Mouse (Mus musculus) forebrain, embryonic 12.5 days (tissue): ENCODE data around the gene Atrnl1. TPM values are rescaled to one million over a fixed set of nuclear protein-coding genes. Genes with fewer than 3 reads are reported as not detected.

Experiments used
- ATAC-seq: fragments of 200-750 bp; cut with Nextera tagmentation; 2 replicates; pipeline ENCODE4 v1.8.0; 2017; ENCODE audit warnings: moderate TSS enrichment; ENCODE audit not compliant: low FRiP score
- H3K27ac ChIP-seq: fragments of 300-500 bp; sonication (generic); 2 replicates; pipeline ENCODE4 v1.5.1; 2016; ENCODE audit warnings: mild to moderate bottlenecking
- H3K27me3 ChIP-seq: fragments of 300-500 bp; sonication (generic); 2 replicates; pipeline ENCODE4 v1.6.1; 2016; ENCODE audit warnings: mild to moderate bottlenecking
- H3K36me3 ChIP-seq: fragments of 300-500 bp; sonication (generic); replicated peaks from 2 replicates; pipeline ENCODE4 v1.6.1; 2016; ENCODE audit warnings: mild to moderate bottlenecking
- H3K4me1 ChIP-seq: fragments of 300-500 bp; sonication (generic); 2 replicates; pipeline ENCODE4 v1.6.1; 2016
- H3K4me2 ChIP-seq: fragments of 300-500 bp; sonication (generic); 2 replicates; pipeline ENCODE4 v1.6.1; 2016; ENCODE audit warnings: mild to moderate bottlenecking, moderate library complexity
- H3K4me3 ChIP-seq: fragments of 300-500 bp; sonication (generic); replicated peaks from 2 replicates; pipeline ENCODE4 v1.5.1; 2016; ENCODE audit warnings: mild to moderate bottlenecking
- H3K9ac ChIP-seq: fragments of 300-500 bp; sonication (generic); 2 replicates; pipeline ENCODE4 v1.6.1; 2016; ENCODE audit warnings: mild to moderate bottlenecking
- H3K9me3 ChIP-seq: fragments of 300-500 bp; sonication (generic); 2 replicates; pipeline ENCODE4 v1.6.1; 2016
- WGBS: fragments of 180-500 bp; shearing (Covaris S2); methylation state at CpG from one replicate; pipeline ENCODE4 v1.1.7; 2016; 5-methylcytosine and 5-hydroxymethylcytosine counted together
- polyA plus RNA-seq: library from polyadenylated mRNA; unstranded; fragments of >200 nt; fragmentation: Nextera tagmentation; extraction: Ambion mirVana; gene quantifications from 2 replicates; pipeline ENCODE4 v1.2.1, GENCODE M21; 2016

Atrnl1 gene
- polyA plus RNA-seq, 1 experiment from 2014 or later: 7.8 TPM

GRCm38 (mm10) chr19:57943308-57943707 lies 332.5 kb downstream of the Atrnl1 start:
- no peak for ATAC-seq
- Histone ChIP-seq H3K9me3 (no peaks in the 10 kb centered on the region), H3K27ac (no peak overlapping the region), H3K4me3 (no peak overlapping the region), H3K36me3 (no peaks in the 10 kb centered on the region), H3K27me3 (no peaks in the 10 kb centered on the region), H3K4me1 (peaks cover 6% of the 10 kb centered on the region; the same call in 1 of the 2 replicates), H3K4me2 (no peak overlapping the region), H3K9ac (no peak overlapping the region)
- 57% methylated on average over 2 of the region's 2 CpGs for WGBS

GRCm38 (mm10) chr19:57944680-57945079 lies 333.8 kb downstream of the Atrnl1 start:
- no peak overlapping the region for H3K9ac ChIP-seq
- H3K9me3 ChIP-seq: no peaks in the 10 kb centered on the region
- 82% methylated on average over 6 of the region's 6 CpGs for WGBS
- H3K4me1 ChIP-seq: peaks cover 10% of the 10 kb centered on the region
- H3K27me3 ChIP-seq: no peaks in the 10 kb centered on the region
- no peak overlapping the region for H3K4me3 ChIP-seq
- H3K4me2 ChIP-seq: no peak overlapping the region
- no peak overlapping the region for H3K27ac ChIP-seq
- no peak for ATAC-seq
- no peaks in the 10 kb centered on the region for H3K36me3 ChIP-seq

GRCm38 (mm10) chr19:57945626-57946250 lies 334.9 kb downstream of the Atrnl1 start:
- no peak overlapping the region for H3K9ac ChIP-seq

GRCm38 (mm10) chr19:57948489-57948888 lies 337.7 kb downstream of the Atrnl1 start:
- peaks cover 7% of the 10 kb centered on the region for H3K4me1 ChIP-seq
- ATAC-seq: no peak
- H3K27ac ChIP-seq: no peak overlapping the region
- H3K9ac ChIP-seq: no peak overlapping the region
- no peaks in the 10 kb centered on the region for H3K9me3 ChIP-seq
- no peak overlapping the region for H3K4me3 ChIP-seq
- H3K4me2 ChIP-seq: no peak overlapping the region
- no peaks in the 10 kb centered on the region for H3K36me3 ChIP-seq
- WGBS: 89% methylated on average over 2 of the region's 2 CpGs
- H3K27me3 ChIP-seq: no peaks in the 10 kb centered on the region

More at GRCm38 (mm10) chr19:57945626-57946250, 334.9 kb downstream of the Atrnl1 start:
- Histone ChIP-seq H3K9me3 (no peaks in the 10 kb centered on the region), H3K27me3 (no peaks in the 10 kb centered on the region), H3K4me1 (peaks cover 13% of the 10 kb centered on the region), H3K36me3 (no peaks in the 10 kb centered on the region), H3K4me3 (no peak overlapping the region), H3K27ac (no peak overlapping the region), H3K4me2 (no peak overlapping the region)
- 89% methylated on average over 4 of the region's 4 CpGs for WGBS
- ATAC-seq: no peak

GRCm38 (mm10) chr19:57949260-57949917 lies 338.6 kb downstream of the Atrnl1 start:
- Histone ChIP-seq H3K27me3 (no peaks in the 10 kb centered on the region), H3K4me2 (no peak overlapping the region), H3K9ac (no peak overlapping the region), H3K4me1 (peaks cover 7% of the 10 kb centered on the region), H3K9me3 (no peaks in the 10 kb centered on the region), H3K4me3 (no peak overlapping the region), H3K36me3 (no peaks in the 10 kb centered on the region), H3K27ac (no peak overlapping the region)
- ATAC-seq: no peak
- WGBS: 38% methylated on average over 13 of the region's 13 CpGs

- no peak for ATAC-seq
- no peak overlapping the region for H3K27ac ChIP-seq
- no peak overlapping the region for H3K4me3 ChIP-seq
- no peaks in the 10 kb centered on the region for H3K36me3 ChIP-seq
- no peaks in the 10 kb centered on the region for H3K9me3 ChIP-seq
- 87% methylated on average over 3 of the region's 3 CpGs for WGBS
- H3K4me2 ChIP-seq: no peak overlapping the region
- H3K4me1 ChIP-seq: peaks cover 7% of the 10 kb centered on the region
- H3K27me3 ChIP-seq: no peaks in the 10 kb centered on the region
- no peak overlapping the region for H3K9ac ChIP-seq
These were observed 343.3 kb downstream of the Atrnl1 start for GRCm38 (mm10) chr19:57954131-57954530.

GRCm38 (mm10) chr19:57956459-57956858 lies 345.6 kb downstream of the Atrnl1 start:
- H3K4me2 ChIP-seq: no peak overlapping the region

GRCm38 (mm10) chr19:57957363-57957762 lies 346.5 kb downstream of the Atrnl1 start:
- Histone ChIP-seq H3K4me3 (no peak overlapping the region), H3K27me3 (no peaks in the 10 kb centered on the region), H3K4me2 (no peak overlapping the region), H3K4me1 (peaks cover 12% of the 10 kb centered on the region), H3K27ac (no peak overlapping the region), H3K9ac (no peak overlapping the region), H3K36me3 (no peaks in the 10 kb centered on the region), H3K9me3 (no peaks in the 10 kb centered on the region)
- ATAC-seq: no peak
- 89% methylated on average over 3 of the region's 3 CpGs for WGBS

More at GRCm38 (mm10) chr19:57956459-57956858, 345.6 kb downstream of the Atrnl1 start:
- no peaks in the 10 kb centered on the region for H3K9me3 ChIP-seq
- H3K4me1 ChIP-seq: peaks cover 5% of the 10 kb centered on the region; the same call in 1 of the 2 replicates
- H3K27ac ChIP-seq: no peak overlapping the region
- WGBS: 89% methylated on average over 3 of the region's 3 CpGs
- no peaks in the 10 kb centered on the region for H3K27me3 ChIP-seq
- no peak for ATAC-seq
- no peak overlapping the region for H3K4me3 ChIP-seq
- H3K9ac ChIP-seq: no peak overlapping the region
- no peaks in the 10 kb centered on the region for H3K36me3 ChIP-seq

GRCm38 (mm10) chr19:57958154-57958553 lies 347.3 kb downstream of the Atrnl1 start:
- Histone ChIP-seq H3K9me3 (no peaks in the 10 kb centered on the region), H3K4me2 (no peak overlapping the region), H3K27ac (no peak overlapping the region), H3K4me3 (no peak overlapping the region), H3K9ac (no peak overlapping the region), H3K4me1 (peaks cover 18% of the 10 kb centered on the region), H3K36me3 (no peaks in the 10 kb centered on the region), H3K27me3 (no peaks in the 10 kb centered on the region)
- ATAC-seq: no peak

GRCm38 (mm10) chr19:57958726-57959125 lies 347.9 kb downstream of the Atrnl1 start:
- WGBS: 91% methylated on average over 5 of the region's 5 CpGs
- no peak overlapping the region for H3K9ac ChIP-seq
- no peak for ATAC-seq
- H3K9me3 ChIP-seq: no peaks in the 10 kb centered on the region
- no peaks in the 10 kb centered on the region for H3K27me3 ChIP-seq
- H3K4me1 ChIP-seq: peaks cover 18% of the 10 kb centered on the region
- no peak overlapping the region for H3K4me3 ChIP-seq
- H3K36me3 ChIP-seq: no peaks in the 10 kb centered on the region
- H3K4me2 ChIP-seq: no peak overlapping the region
- H3K27ac ChIP-seq: no peak overlapping the region

- no peak for ATAC-seq
- H3K9ac ChIP-seq: no peak overlapping the region
- 15% methylated on average over 3 of the region's 3 CpGs for WGBS
- no peak overlapping the region for H3K4me2 ChIP-seq
- no peaks in the 10 kb centered on the region for H3K27me3 ChIP-seq
- H3K4me3 ChIP-seq: no peak overlapping the region
- peak overlapping the region; percentile 42; the same call in 1 of the 2 replicates for H3K27ac ChIP-seq
- H3K9me3 ChIP-seq: no peaks in the 10 kb centered on the region
- H3K36me3 ChIP-seq: no peaks in the 10 kb centered on the region
- peaks cover 18% of the 10 kb centered on the region for H3K4me1 ChIP-seq
These were observed 350.5 kb downstream of the Atrnl1 start for GRCm38 (mm10) chr19:57961321-57961720.

- H3K4me2 ChIP-seq: no peak overlapping the region
- ATAC-seq: no peak
These were observed 351.2 kb downstream of the Atrnl1 start for GRCm38 (mm10) chr19:57961738-57962640.

More at GRCm38 (mm10) chr19:57961738-57962640, 351.2 kb downstream of the Atrnl1 start:
- no peaks in the 10 kb centered on the region for H3K36me3 ChIP-seq
- no peak overlapping the region for H3K9ac ChIP-seq
- no peak overlapping the region for H3K4me3 ChIP-seq
- no peaks in the 10 kb centered on the region for H3K9me3 ChIP-seq
- no peaks in the 10 kb centered on the region for H3K27me3 ChIP-seq
- H3K27ac ChIP-seq: peak overlapping the region; percentile 66
- H3K4me1 ChIP-seq: peaks cover 18% of the 10 kb centered on the region
- WGBS: 29% methylated on average over 16 of the region's 16 CpGs
